Mouse (Mus musculus) effector memory CD4-positive, alpha-beta T cell, adult 5 months (primary cell): ENCODE results near the gene Gm7029. TPM values are rescaled to one million over a fixed set of nuclear protein-coding genes. Genes with fewer than 3 reads are reported as not detected.

Experiments used
- polyA plus RNA-seq: library from polyadenylated mRNA; unstranded; fragments of 100-300 nt; shearing (Covaris generic); gene quantifications from one replicate; pipeline ENCODE4 v1.2.1, GENCODE M21; 2017

The Gm7029 gene
- polyA plus RNA-seq = not detected

GRCm38 (mm10) chr17:33873537-33873936, at the start of gene Gm7029:
Gm7029 (plus strand) TSS chr17:33873837.

DNA sequence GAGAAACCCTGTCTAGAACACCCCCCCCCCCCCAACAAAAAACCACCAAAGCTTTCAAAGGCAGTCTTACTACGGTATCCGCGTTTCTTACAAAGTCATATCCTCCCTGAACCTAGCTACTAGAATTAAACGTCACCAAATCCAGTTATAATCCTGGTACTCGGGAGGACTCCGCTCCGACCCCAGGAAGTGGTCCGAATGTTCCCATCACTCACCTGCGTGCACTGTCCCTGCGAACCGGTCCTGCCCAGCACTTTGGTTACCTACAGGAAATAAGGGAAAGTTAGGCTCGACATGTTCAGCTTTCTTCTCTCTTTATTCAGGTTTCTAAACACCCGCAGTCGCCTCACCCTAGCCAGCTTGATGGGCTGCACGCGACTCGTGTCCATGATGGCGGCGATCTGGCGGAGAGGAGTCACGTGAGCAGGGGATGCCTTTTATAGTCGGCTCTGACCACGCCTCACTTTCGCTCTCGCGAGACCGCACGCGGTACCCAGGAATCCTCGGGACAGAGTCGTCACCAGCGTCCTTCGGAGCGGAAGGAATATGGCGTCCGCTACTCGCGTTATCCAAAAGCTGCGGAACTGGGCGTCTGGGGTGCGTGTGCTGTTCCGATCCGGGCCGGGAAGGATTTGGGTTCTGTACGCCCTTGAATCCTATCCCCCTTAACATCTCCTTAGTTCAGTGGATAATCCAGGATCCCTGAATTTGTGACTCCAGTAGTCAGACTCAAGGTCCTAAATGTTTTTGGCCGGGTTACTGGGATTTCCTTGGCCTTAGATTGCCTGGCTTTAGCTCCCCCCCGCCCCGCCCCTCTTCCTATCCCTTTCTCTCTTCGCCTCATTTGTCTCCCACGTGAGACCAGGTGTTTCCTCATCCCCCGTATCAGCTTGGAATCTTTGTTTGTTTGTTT, 49.3 kb upstream of the Gm7029 start, which contains the start of the genes Rps28 and Ndufa7:
Rps28 (minus strand) TSS at position 479 of the 913 bp plus-strand sequence.
Ndufa7 (plus strand) TSS at position 489 of the 913 bp plus-strand sequence.

GRCm38 (mm10) chr17:33842966-33843795, 30.5 kb upstream of the Gm7029 start, which contains the start of gene Cd320:
Cd320 (plus strand) TSS chr17:33843091.

GRCm38 (mm10) chr17:33890533-33891059, 17.0 kb downstream of the Gm7029 start, which contains the start of gene Kifc1:
Kifc1 (minus strand) TSS chr17:33890661.

GRCm38 (mm10) chr17:33904835-33905234, 31.2 kb downstream of the Gm7029 start, which contains the start of gene Platr17:
Platr17 (plus strand) TSS chr17:33905135.

GRCm38 (mm10) chr17:33909077-33909868, 35.6 kb downstream of the Gm7029 start, which contains the start of gene Daxx:
Daxx (plus strand) TSS chr17:33909414.

GRCm38 (mm10) chr17:33915671-33916250, 42.1 kb downstream of the Gm7029 start, which contains the start of the genes Tapbp and Zbtb22:
Tapbp (plus strand) TSS chr17:33915899.
Zbtb22 (plus strand) TSS chr17:33915904.

Other genes with a start within 250 kb of the Gm7029 start
- 33.1 TPM for gene Zfp414, start 244.7 kb upstream of the Gm7029 start, polyA plus RNA-seq
- gene Pram1, start 235.8 kb upstream of the Gm7029 start, polyA plus RNA-seq = not detected
- 318 TPM for gene Hnrnpm, start 187.0 kb upstream of the Gm7029 start, polyA plus RNA-seq
- 85.9 TPM for gene March2, start 155.2 kb upstream of the Gm7029 start, polyA plus RNA-seq
- gene Rab11b, start 113.3 kb upstream of the Gm7029 start, polyA plus RNA-seq = 315 TPM
- 0.39 TPM for gene Angptl4, start 92.0 kb upstream of the Gm7029 start, polyA plus RNA-seq
- 2.5 TPM for gene Kank3, start 63.3 kb upstream of the Gm7029 start, polyA plus RNA-seq
- gene Rps28, start 49.3 kb upstream of the Gm7029 start, polyA plus RNA-seq = 1,034 TPM
- gene Ndufa7, start 49.3 kb upstream of the Gm7029 start, polyA plus RNA-seq = 205 TPM
- 16.6 TPM for gene Cd320, start 30.7 kb upstream of the Gm7029 start, polyA plus RNA-seq
- gene Kifc1, start 16.8 kb downstream of the Gm7029 start, polyA plus RNA-seq = 2.4 TPM
- 3.3 TPM for gene Platr17, start 31.3 kb downstream of the Gm7029 start, polyA plus RNA-seq
- gene Daxx, start 35.6 kb downstream of the Gm7029 start, polyA plus RNA-seq = 58.7 TPM
- 359 TPM for gene Tapbp, start 42.1 kb downstream of the Gm7029 start, polyA plus RNA-seq
- gene Zbtb22, start 42.1 kb downstream of the Gm7029 start, polyA plus RNA-seq = 18.9 TPM
- gene Rgl2, start 55.7 kb downstream of the Gm7029 start, polyA plus RNA-seq = 91.0 TPM
- gene Pfdn6, start 66.5 kb downstream of the Gm7029 start, polyA plus RNA-seq = 83.7 TPM
- gene Wdr46, start 66.8 kb downstream of the Gm7029 start, polyA plus RNA-seq = 38.7 TPM
- gene B3galt4, start 77.7 kb downstream of the Gm7029 start, polyA plus RNA-seq = 7.9 TPM
- gene Vps52, start 82.0 kb downstream of the Gm7029 start, polyA plus RNA-seq = 48.6 TPM
- gene Rps18, start 82.2 kb downstream of the Gm7029 start, polyA plus RNA-seq = 2,421 TPM
- 13,966 TPM for gene H2-K1, start 126.5 kb downstream of the Gm7029 start, polyA plus RNA-seq
- gene Ring1, start 150.8 kb downstream of the Gm7029 start, polyA plus RNA-seq = 29.5 TPM
- gene H2-Ke6, start 154.2 kb downstream of the Gm7029 start, polyA plus RNA-seq = 238 TPM
- gene Slc39a7, start 157.8 kb downstream of the Gm7029 start, polyA plus RNA-seq = 112 TPM
- gene Rxrb, start 158.0 kb downstream of the Gm7029 start, polyA plus RNA-seq = 85.3 TPM
- 0.94 TPM for gene Col11a2, start 165.6 kb downstream of the Gm7029 start, polyA plus RNA-seq
- 6.3 TPM for gene H2-Oa, start 218.5 kb downstream of the Gm7029 start, polyA plus RNA-seq
- 18.9 TPM for gene H2-DMa, start 245.7 kb downstream of the Gm7029 start, polyA plus RNA-seq
- 276 TPM for gene Brd2, start 248.8 kb downstream of the Gm7029 start, polyA plus RNA-seq